Mouse (Mus musculus) liver, embryonic 15.5 days (tissue): ENCODE results near the gene Peg3. TPM values are rescaled to one million over a fixed set of nuclear protein-coding genes. Genes with fewer than 3 reads are reported as not detected.

Experiments used
- polyA plus RNA-seq: library from polyadenylated mRNA; unstranded; fragments of >200 nt; fragmentation: Nextera tagmentation; extraction: Ambion mirVana; gene quantifications from 2 replicates; pipeline ENCODE4 v1.2.1, GENCODE M21; 2015

The Peg3 gene
- polyA plus RNA-seq, 1 experiment from 2014 or later = 41.6 TPM

Other genes with a start within 250 kb of the Peg3 start
- not detected in 2 replicates for gene Olfr5, start 243.5 kb downstream of the Peg3 start, polyA plus RNA-seq
- gene Olfr1347, start 230.7 kb downstream of the Peg3 start, polyA plus RNA-seq = not detected in 2 replicates
- not detected in 2 replicates for gene Olfr1348, start 221.7 kb downstream of the Peg3 start, polyA plus RNA-seq
- gene Olfr1349, start 207.5 kb downstream of the Peg3 start, polyA plus RNA-seq = not detected in 2 replicates
- gene Olfr1350, start 165.6 kb downstream of the Peg3 start, polyA plus RNA-seq = not detected in 2 replicates
- 1.3 and 1.4 TPM in 2 replicates for gene Zim1, start 34.0 kb downstream of the Peg3 start, polyA plus RNA-seq
- 1.6 and 1.7 TPM in 2 replicates for gene Usp29, start 147 bp upstream of the Peg3 start, polyA plus RNA-seq